Mouse (Mus musculus): ENCODE results near the gene Kcnj11. TPM values are rescaled to one million over a fixed set of nuclear protein-coding genes. Genes with fewer than 3 reads are reported as not detected.

The Kcnj11 gene
- polyA plus RNA-seq, 1 experiment from 2014 or later = 2.8 TPM

GRCm38 (mm10) chr7:46076844-46077243 lies 23.7 kb downstream of the Kcnj11 start:
- Histone ChIP-seq H3K4me3 (ENCODE audit: low read depth, low read length) (no peak overlapping the region), H3K27me3 (ENCODE audit: control insufficient read depth, insufficient read depth, low read depth, low read length) (no peaks in the 10 kb centered on the region), H3K9me3 (replicated peaks; ENCODE audit: control insufficient read depth, low read length, poor library complexity, severe bottlenecking) (no peaks in the 10 kb centered on the region), H3K4me2 (ENCODE audit: low read length) (no peak overlapping the region), H3K9ac (ENCODE audit: low read depth, low read length) (no peak overlapping the region), H3K36me3 (ENCODE audit: control insufficient read depth, insufficient read depth, low read length) (peaks cover 31% of the 10 kb centered on the region), H3K4me1 (ENCODE audit: control insufficient read depth, insufficient read depth, low read length) (no peaks in the 10 kb centered on the region), H3K27ac (ENCODE audit: low read length) (no peak overlapping the region)
- WGBS = 90% methylated on average over 7 of the region's 7 CpGs
- no peak for ATAC-seq

- H3K27ac ChIP-seq (ENCODE audit: low read length) = no peak overlapping the region
- H3K4me2 ChIP-seq (ENCODE audit: low read length) = no peak overlapping the region
- no peaks in the 10 kb centered on the region for H3K4me1 ChIP-seq (ENCODE audit: control insufficient read depth, insufficient read depth, low read length)
- H3K4me3 ChIP-seq (ENCODE audit: low read depth, low read length) = no peak overlapping the region
- H3K36me3 ChIP-seq (ENCODE audit: control insufficient read depth, insufficient read depth, low read length) = peaks cover 40% of the 10 kb centered on the region
- H3K9ac ChIP-seq (ENCODE audit: low read depth, low read length) = no peak overlapping the region
- ATAC-seq = no peak
- WGBS = 98% methylated on average over 8 of the region's 8 CpGs
- H3K9me3 ChIP-seq (replicated peaks; ENCODE audit: control insufficient read depth, low read length, poor library complexity, severe bottlenecking) = no peaks in the 10 kb centered on the region
- no peaks in the 10 kb centered on the region for H3K27me3 ChIP-seq (ENCODE audit: control insufficient read depth, insufficient read depth, low read depth, low read length)
Observed at GRCm38 (mm10) chr7:46068831-46069230, 31.7 kb downstream of the Kcnj11 start.

GRCm38 (mm10) chr7:46063296-46063695 lies 37.3 kb downstream of the Kcnj11 start:
- H3K4me3 ChIP-seq (ENCODE audit: low read depth, low read length) = no peak overlapping the region
- no peak overlapping the region for H3K4me2 ChIP-seq (ENCODE audit: low read length)
- no peaks in the 10 kb centered on the region for H3K4me1 ChIP-seq (ENCODE audit: control insufficient read depth, insufficient read depth, low read length)
- no peaks in the 10 kb centered on the region for H3K9me3 ChIP-seq (replicated peaks; ENCODE audit: control insufficient read depth, low read length, poor library complexity, severe bottlenecking)
- no peak overlapping the region for H3K9ac ChIP-seq (ENCODE audit: low read depth, low read length)
- ATAC-seq = no peak
- WGBS = 98% methylated on average over 6 of the region's 6 CpGs
- no peaks in the 10 kb centered on the region for H3K27me3 ChIP-seq (ENCODE audit: control insufficient read depth, insufficient read depth, low read depth, low read length)
- no peak overlapping the region for H3K27ac ChIP-seq (ENCODE audit: low read length)
- H3K36me3 ChIP-seq (ENCODE audit: control insufficient read depth, insufficient read depth, low read length) = peaks cover 33% of the 10 kb centered on the region

- H3K4me1 ChIP-seq (ENCODE audit: control insufficient read depth, insufficient read depth, low read length) = no peaks in the 10 kb centered on the region
- H3K27me3 ChIP-seq (ENCODE audit: control insufficient read depth, insufficient read depth, low read depth, low read length) = no peaks in the 10 kb centered on the region
- no peak overlapping the region for H3K4me2 ChIP-seq (ENCODE audit: low read length)
- H3K9me3 ChIP-seq (replicated peaks; ENCODE audit: control insufficient read depth, low read length, poor library complexity, severe bottlenecking) = no peaks in the 10 kb centered on the region
- no peak overlapping the region for H3K4me3 ChIP-seq (ENCODE audit: low read depth, low read length)
- H3K27ac ChIP-seq (ENCODE audit: low read length) = no peak overlapping the region
- WGBS = 97% methylated on average over 16 of the region's 16 CpGs
- ATAC-seq = no peak
- H3K36me3 ChIP-seq (ENCODE audit: control insufficient read depth, insufficient read depth, low read length) = peaks cover 33% of the 10 kb centered on the region
- H3K9ac ChIP-seq (ENCODE audit: low read depth, low read length) = no peak overlapping the region
Observed at GRCm38 (mm10) chr7:46061614-46062013, 39.0 kb downstream of the Kcnj11 start.

GRCm38 (mm10) chr7:46060688-46061087 lies 39.9 kb downstream of the Kcnj11 start:
- WGBS = 95% methylated on average over 8 of the region's 8 CpGs
- Histone ChIP-seq H3K4me3 (ENCODE audit: low read depth, low read length) (no peak overlapping the region), H3K9me3 (replicated peaks; ENCODE audit: control insufficient read depth, low read length, poor library complexity, severe bottlenecking) (no peaks in the 10 kb centered on the region), H3K27me3 (ENCODE audit: control insufficient read depth, insufficient read depth, low read depth, low read length) (no peaks in the 10 kb centered on the region), H3K36me3 (ENCODE audit: control insufficient read depth, insufficient read depth, low read length) (peaks cover 28% of the 10 kb centered on the region), H3K4me2 (ENCODE audit: low read length) (no peak overlapping the region), H3K9ac (ENCODE audit: low read depth, low read length) (no peak overlapping the region), H3K4me1 (ENCODE audit: control insufficient read depth, insufficient read depth, low read length) (no peaks in the 10 kb centered on the region), H3K27ac (ENCODE audit: low read length) (no peak overlapping the region)
- ATAC-seq = no peak

GRCm38 (mm10) chr7:46058882-46059281 lies 41.7 kb downstream of the Kcnj11 start:
- peaks cover 32% of the 10 kb centered on the region for H3K36me3 ChIP-seq (ENCODE audit: control insufficient read depth, insufficient read depth, low read length)
- no peaks in the 10 kb centered on the region for H3K27me3 ChIP-seq (ENCODE audit: control insufficient read depth, insufficient read depth, low read depth, low read length)
- H3K4me2 ChIP-seq (ENCODE audit: low read length) = no peak overlapping the region
- no peak overlapping the region for H3K4me3 ChIP-seq (ENCODE audit: low read depth, low read length)
- H3K9ac ChIP-seq (ENCODE audit: low read depth, low read length) = no peak overlapping the region
- H3K27ac ChIP-seq (ENCODE audit: low read length) = no peak overlapping the region
- no peak for ATAC-seq
- no peaks in the 10 kb centered on the region for H3K4me1 ChIP-seq (ENCODE audit: control insufficient read depth, insufficient read depth, low read length)
- 97% methylated on average over 11 of the region's 11 CpGs for WGBS
- H3K9me3 ChIP-seq (replicated peaks; ENCODE audit: control insufficient read depth, low read length, poor library complexity, severe bottlenecking) = no peaks in the 10 kb centered on the region

GRCm38 (mm10) chr7:46053566-46053965 lies 47.0 kb downstream of the Kcnj11 start:
- H3K9me3 ChIP-seq (replicated peaks; ENCODE audit: control insufficient read depth, low read length, poor library complexity, severe bottlenecking) = no peaks in the 10 kb centered on the region
- 96% methylated on average over 3 of the region's 3 CpGs for WGBS

GRCm38 (mm10) chr7:46052161-46052821 lies 48.3 kb downstream of the Kcnj11 start:
- Histone ChIP-seq H3K36me3 (ENCODE audit: control insufficient read depth, insufficient read depth, low read length) (peaks cover 30% of the 10 kb centered on the region), H3K4me1 (ENCODE audit: control insufficient read depth, insufficient read depth, low read length) (no peaks in the 10 kb centered on the region), H3K9me3 (replicated peaks; ENCODE audit: control insufficient read depth, low read length, poor library complexity, severe bottlenecking) (no peaks in the 10 kb centered on the region), H3K4me3 (ENCODE audit: low read depth, low read length) (no peak overlapping the region), H3K27ac (ENCODE audit: low read length) (no peak overlapping the region), H3K4me2 (ENCODE audit: low read length) (no peak overlapping the region), H3K9ac (ENCODE audit: low read depth, low read length) (no peak overlapping the region), H3K27me3 (ENCODE audit: control insufficient read depth, insufficient read depth, low read depth, low read length) (no peaks in the 10 kb centered on the region)
- no peak for ATAC-seq
- WGBS = 89% methylated on average over 4 of the region's 4 CpGs

More at GRCm38 (mm10) chr7:46053566-46053965, 47.0 kb downstream of the Kcnj11 start:
- Histone ChIP-seq H3K4me3 (ENCODE audit: low read depth, low read length) (no peak overlapping the region), H3K4me1 (ENCODE audit: control insufficient read depth, insufficient read depth, low read length) (no peaks in the 10 kb centered on the region), H3K27me3 (ENCODE audit: control insufficient read depth, insufficient read depth, low read depth, low read length) (no peaks in the 10 kb centered on the region), H3K4me2 (ENCODE audit: low read length) (no peak overlapping the region), H3K36me3 (ENCODE audit: control insufficient read depth, insufficient read depth, low read length) (peaks cover 20% of the 10 kb centered on the region), H3K9ac (ENCODE audit: low read depth, low read length) (no peak overlapping the region), H3K27ac (ENCODE audit: low read length) (no peak overlapping the region)
- ATAC-seq = no peak

GRCm38 (mm10) chr7:46049981-46050380 lies 50.6 kb downstream of the Kcnj11 start:
- ATAC-seq = no peak
- no peaks in the 10 kb centered on the region for H3K9me3 ChIP-seq (replicated peaks; ENCODE audit: control insufficient read depth, low read length, poor library complexity, severe bottlenecking)
- no peaks in the 10 kb centered on the region for H3K4me1 ChIP-seq (ENCODE audit: control insufficient read depth, insufficient read depth, low read length)
- H3K4me2 ChIP-seq (ENCODE audit: low read length) = no peak overlapping the region
- no peak overlapping the region for H3K27ac ChIP-seq (ENCODE audit: low read length)
- WGBS = 51% methylated on average over 7 of the region's 7 CpGs
- H3K4me3 ChIP-seq (ENCODE audit: low read depth, low read length) = no peak overlapping the region
- peaks cover 31% of the 10 kb centered on the region for H3K36me3 ChIP-seq (ENCODE audit: control insufficient read depth, insufficient read depth, low read length)
- no peaks in the 10 kb centered on the region for H3K27me3 ChIP-seq (ENCODE audit: control insufficient read depth, insufficient read depth, low read depth, low read length)
- H3K9ac ChIP-seq (ENCODE audit: low read depth, low read length) = no peak overlapping the region
